ENCODE assay signal across 10 mouse cellular contexts in genomic region chr15:103285778-103286417, GRCm38 (mm10). TPM values are rescaled to one million over a fixed set of nuclear protein-coding genes. Genes with fewer than 3 reads are reported as not detected.
DNase-seq lines count a peak whose midpoint lies in the region; ATAC-seq and TF ChIP-seq lines count a peak whose summit lies in the region.
"Had no signal": no experiment of that assay in that cellular context is flagged by ENCODE, and none has a peak within 500 bp of the region (broad histone marks: within the 10 kb centered on the region; RNA-seq: fewer than 3 reads in every experiment).

No protein-coding gene starts in this region.

- no peak overlapping the region; the same call in 1 of the 2 replicates for H3K9ac ChIP-seq in forebrain, embryonic 11.5 days (ENCODE audit: low read length)
- no peak overlapping the region for H3K9ac ChIP-seq in hindbrain, postnatal 0 days (replicated peaks; ENCODE audit: low read length)
- H3K9ac ChIP-seq in midbrain, embryonic 12.5 days (replicated peaks), result no peak overlapping the region
- H3K9ac ChIP-seq: stomach, embryonic 15.5 days had no signal

- no peak for TF ChIP-seq CTCF in hindbrain, postnatal 0 days (IDR thresholded peaks at IDR 0.05; ENCODE audit: low read depth)

- no peak overlapping the region for H3K4me2 ChIP-seq in forebrain, embryonic 11.5 days (ENCODE audit: low read depth, low read length, severe bottlenecking)
- no peak overlapping the region for H3K4me2 ChIP-seq in hindbrain, postnatal 0 days (ENCODE audit: low read depth, low read length)
- no peak overlapping the region for H3K4me2 ChIP-seq in midbrain, embryonic 12.5 days (replicated peaks)
- H3K4me2 ChIP-seq: stomach, embryonic 15.5 days had no signal

- 83% methylated on average over 1 of the region's 1 CpGs for WGBS in forebrain, embryonic 10.5 days
- WGBS in forebrain, embryonic 11.5 days, result 82% methylated on average over 1 of the region's 1 CpGs
- WGBS in hindbrain, postnatal 0 days, result 38% methylated on average over 1 of the region's 1 CpGs
- WGBS in midbrain, embryonic 12.5 days, result 76% methylated on average over 1 of the region's 1 CpGs

- no peak overlapping the region for H3K4me3 ChIP-seq in forebrain, embryonic 10.5 days
- no peak overlapping the region for H3K4me3 ChIP-seq in forebrain, embryonic 11.5 days (ENCODE audit: low read depth, low read length)
- no peak overlapping the region for H3K4me3 ChIP-seq in hindbrain, postnatal 0 days (ENCODE audit: low read length)
- no peak overlapping the region for H3K4me3 ChIP-seq in midbrain, embryonic 12.5 days
- H3K4me3 ChIP-seq: stomach, embryonic 15.5 days had no signal

- peaks cover 41% of the 10 kb centered on the region for H3K36me3 ChIP-seq in forebrain, embryonic 10.5 days (replicated peaks)
- H3K36me3 ChIP-seq in forebrain, embryonic 11.5 days (ENCODE audit: control insufficient read depth, insufficient read depth, low read length), result peaks cover 2% of the 10 kb centered on the region; the same call in 1 of the 2 replicates
- H3K36me3 ChIP-seq in hindbrain, postnatal 0 days (ENCODE audit: insufficient read depth, low read length), result no peaks in the 10 kb centered on the region; the same call in 1 of the 2 replicates
- H3K36me3 ChIP-seq in midbrain, embryonic 12.5 days, result peaks cover 15% of the 10 kb centered on the region

- no peaks in the 10 kb centered on the region for H3K9me3 ChIP-seq in forebrain, embryonic 10.5 days
- H3K9me3 ChIP-seq in forebrain, embryonic 11.5 days (ENCODE audit: control insufficient read depth, low read length), result no peaks in the 10 kb centered on the region
- no peaks in the 10 kb centered on the region for H3K9me3 ChIP-seq in hindbrain, postnatal 0 days (ENCODE audit: low read length)
- no peaks in the 10 kb centered on the region for H3K9me3 ChIP-seq in midbrain, embryonic 12.5 days
- H3K9me3 ChIP-seq: stomach, embryonic 15.5 days had no signal

- no peak for DNase-seq in forebrain, embryonic 10.5 days (ENCODE audit: extremely low spot score, low spot score)
- no peak for DNase-seq in forebrain, embryonic 11.5 days (ENCODE audit: low spot score)
- peak; percentile 95 for DNase-seq in NIH3T3 (ENCODE audit: low read depth)
- DNase-seq in gastrocnemius, adult 18-20 months (ENCODE audit: low spot score), result peak; percentile 67
- DNase-seq in hindbrain, postnatal 0 days (ENCODE audit: low spot score), result peak; percentile 82
- DNase-seq in spleen, postnatal 4 days (ENCODE audit: low spot score in 2 of 2), result no peak
- no peak for DNase-seq in left cerebral cortex, adult 11 months (ENCODE audit: low spot score)

- no peak for ATAC-seq in forebrain, embryonic 11.5 days (replicated peaks; ENCODE audit: low FRiP score)
- ATAC-seq in hindbrain, postnatal 0 days, result peak; percentile 91
- no peak for ATAC-seq in midbrain, embryonic 12.5 days (ENCODE audit: low FRiP score, low read depth)

- peak overlapping the region; percentile 41; the same call in 1 of the 2 replicates for H3K27ac ChIP-seq in forebrain, embryonic 10.5 days
- H3K27ac ChIP-seq in forebrain, embryonic 11.5 days (ENCODE audit: low read depth, low read length), result no peak overlapping the region
- H3K27ac ChIP-seq in hindbrain, postnatal 0 days, result peak overlapping the region; percentile 51
- 0 out of 2 replicates have a peak overlapping the region, but pooled peaks have one; percentile 56 for H3K27ac ChIP-seq in midbrain, embryonic 12.5 days (replicated peaks)
- H3K27ac ChIP-seq: stomach, embryonic 15.5 days had no signal

- peaks cover 22% of the 10 kb centered on the region for H3K4me1 ChIP-seq in forebrain, embryonic 10.5 days
- no peaks in the 10 kb centered on the region for H3K4me1 ChIP-seq in forebrain, embryonic 11.5 days (replicated peaks; ENCODE audit: control insufficient read depth, insufficient read depth, low read length)
- H3K4me1 ChIP-seq in hindbrain, postnatal 0 days (ENCODE audit: insufficient read depth, low read length), result 0 out of 2 replicates have a peak, but pooled peaks cover 3% of the 10 kb centered on the region
- peaks cover 25% of the 10 kb centered on the region for H3K4me1 ChIP-seq in midbrain, embryonic 12.5 days

- H3K27me3 ChIP-seq in forebrain, embryonic 10.5 days (ENCODE audit: poor library complexity, severe bottlenecking), result no peaks in the 10 kb centered on the region
- no peaks in the 10 kb centered on the region for H3K27me3 ChIP-seq in forebrain, embryonic 11.5 days (ENCODE audit: control insufficient read depth, insufficient read depth, low read length)
- no peaks in the 10 kb centered on the region for H3K27me3 ChIP-seq in hindbrain, postnatal 0 days (ENCODE audit: insufficient read depth, low read length)
- no peaks in the 10 kb centered on the region for H3K27me3 ChIP-seq in midbrain, embryonic 12.5 days
- H3K27me3 ChIP-seq: CH12.LX; stomach, embryonic 15.5 days had no signal

RNA-seq across cellular contexts. Expression of gene Copz1, which starts 13.4 kb away (rescaled TPM):
- 279 and 280 TPM in 2 replicates for polyA plus RNA-seq in forebrain, embryonic 10.5 days (2016; fragmentation: Nextera tagmentation; extraction: Ambion mirVana)
- polyA plus RNA-seq in forebrain, embryonic 11.5 days (2014; fragmentation: Nextera tagmentation; extraction: Ambion mirVana), result 265 TPM in 2 replicates
- total RNA-seq in gastrocnemius, adult 18-20 months (2021), result 10 to 100 TPM; 35.8 to 37.3 TPM
- total RNA-seq in hindbrain, postnatal 0 days (2014; rRNA removed), result 149 and 155 TPM in 2 replicates
- 181 TPM in 2 replicates for polyA plus RNA-seq in hindbrain, postnatal 0 days (2015; fragmentation: Nextera tagmentation; extraction: Ambion mirVana)
- polyA plus RNA-seq in midbrain, embryonic 12.5 days (2016; fragmentation: Nextera tagmentation; extraction: Ambion mirVana), result 232 and 235 TPM in 2 replicates

RNA-seq across cellular contexts. Expression of gene Gpr84, which starts 24.5 kb away (rescaled TPM):
- 0.14 and 0.36 TPM in 2 replicates for polyA plus RNA-seq in forebrain, embryonic 10.5 days (2016; fragmentation: Nextera tagmentation; extraction: Ambion mirVana)
- polyA plus RNA-seq in forebrain, embryonic 11.5 days (2014; fragmentation: Nextera tagmentation; extraction: Ambion mirVana), result not detected in 2 replicates
- not detected for total RNA-seq in gastrocnemius, adult 18-20 months (2021)
- 0.58 and 0.86 TPM in 2 replicates for total RNA-seq in hindbrain, postnatal 0 days (2014; rRNA removed)
- polyA plus RNA-seq in hindbrain, postnatal 0 days (2015; fragmentation: Nextera tagmentation; extraction: Ambion mirVana), result 0.30 and 0.37 TPM in 2 replicates
- 0.10 and 0.20 TPM in 2 replicates for polyA plus RNA-seq in midbrain, embryonic 12.5 days (2016; fragmentation: Nextera tagmentation; extraction: Ambion mirVana)

RNA-seq across cellular contexts. Expression of gene Nfe2, which starts 27.7 kb away (rescaled TPM):
- 5.5 and 8.3 TPM in 2 replicates for polyA plus RNA-seq in forebrain, embryonic 10.5 days (2016; fragmentation: Nextera tagmentation; extraction: Ambion mirVana)
- polyA plus RNA-seq in forebrain, embryonic 11.5 days (2014; fragmentation: Nextera tagmentation; extraction: Ambion mirVana), result 6.6 and 7.6 TPM in 2 replicates
- total RNA-seq in gastrocnemius, adult 18-20 months (2021), result not detected
- 0.63 TPM in 1 of 2 replicates, not detected in the other for total RNA-seq in hindbrain, postnatal 0 days (2014; rRNA removed)
- polyA plus RNA-seq in hindbrain, postnatal 0 days (2015; fragmentation: Nextera tagmentation; extraction: Ambion mirVana), result 0.20 and 0.33 TPM in 2 replicates
- 3.4 and 3.8 TPM in 2 replicates for polyA plus RNA-seq in midbrain, embryonic 12.5 days (2016; fragmentation: Nextera tagmentation; extraction: Ambion mirVana)
- total RNA-seq: CH12.LX had no signal

RNA-seq across cellular contexts. Expression of gene Hnrnpa1, which starts 45.7 kb away (rescaled TPM):
- 1,920 and 1,979 TPM in 2 replicates for polyA plus RNA-seq in forebrain, embryonic 10.5 days (2016; fragmentation: Nextera tagmentation; extraction: Ambion mirVana)
- 1,395 and 1,473 TPM in 2 replicates for polyA plus RNA-seq in forebrain, embryonic 11.5 days (2014; fragmentation: Nextera tagmentation; extraction: Ambion mirVana)
- total RNA-seq in gastrocnemius, adult 18-20 months (2021), result 10 to 100 TPM; 77.2 to 94.8 TPM
- 117 and 148 TPM in 2 replicates for total RNA-seq in hindbrain, postnatal 0 days (2014; rRNA removed)
- 596 and 630 TPM in 2 replicates for polyA plus RNA-seq in hindbrain, postnatal 0 days (2015; fragmentation: Nextera tagmentation; extraction: Ambion mirVana)
- 1,196 and 1,287 TPM in 2 replicates for polyA plus RNA-seq in midbrain, embryonic 12.5 days (2016; fragmentation: Nextera tagmentation; extraction: Ambion mirVana)

RNA-seq across cellular contexts. Expression of gene Cbx5, which starts 46.3 kb away (rescaled TPM):
- polyA plus RNA-seq in forebrain, embryonic 10.5 days (2016; fragmentation: Nextera tagmentation; extraction: Ambion mirVana), result 212 and 221 TPM in 2 replicates
- 214 and 221 TPM in 2 replicates for polyA plus RNA-seq in forebrain, embryonic 11.5 days (2014; fragmentation: Nextera tagmentation; extraction: Ambion mirVana)
- total RNA-seq in gastrocnemius, adult 18-20 months (2021), result 10 to 100 TPM; 25.4 to 35.6 TPM
- 125 and 134 TPM in 2 replicates for total RNA-seq in hindbrain, postnatal 0 days (2014; rRNA removed)
- 95.3 and 98.1 TPM in 2 replicates for polyA plus RNA-seq in hindbrain, postnatal 0 days (2015; fragmentation: Nextera tagmentation; extraction: Ambion mirVana)
- 203 and 216 TPM in 2 replicates for polyA plus RNA-seq in midbrain, embryonic 12.5 days (2016; fragmentation: Nextera tagmentation; extraction: Ambion mirVana)

Comparison
In these comparisons a context has a peak if more than half of its experiments do, and no peak if none do; other contexts are left out.
1. DNase-seq: peak in NIH3T3 (single experiment), gastrocnemius, adult 18-20 months (single experiment) and hindbrain, postnatal 0 days (single experiment); none in forebrain, embryonic 10.5 days (single experiment), forebrain, embryonic 11.5 days (single experiment), spleen, postnatal 4 days (0 of 2) and left cerebral cortex, adult 11 months (single experiment).